Mouse (Mus musculus) G1E (cell line): ENCODE measurements at regions not wholly inside any gene's neighbourhood (a gene's known extent, or its start where the extent isn't known, plus 50 kb on each side); places are given as distances from the start of the nearest gene placed in this dataset.

ENCODE experiments used
- CTCF ChIP-seq: IDR thresholded peaks from 2 replicates; pipeline ENCODE4 v1.5.1; 2012; ENCODE audit warnings: low read depth, low read length, inconsistent platforms, mixed read lengths
- POLR2AphosphoS5 ChIP-seq: IDR thresholded peaks from 2 replicates; pipeline ENCODE4 v1.6.1; 2012; ENCODE audit warnings: low read depth, low read length, inconsistent platforms; ENCODE audit not compliant: insufficient replicate concordance

- 0 out of 2 replicates have a peak, but pooled peaks have one; percentile 11 for TF ChIP-seq CTCF
- TF ChIP-seq POLR2AphosphoS5, result no peak
Observed at GRCm38 (mm10) chr8:53869997-53870596, 207.3 kb upstream of the Vegfc start.
